In the genomic region with DNA sequence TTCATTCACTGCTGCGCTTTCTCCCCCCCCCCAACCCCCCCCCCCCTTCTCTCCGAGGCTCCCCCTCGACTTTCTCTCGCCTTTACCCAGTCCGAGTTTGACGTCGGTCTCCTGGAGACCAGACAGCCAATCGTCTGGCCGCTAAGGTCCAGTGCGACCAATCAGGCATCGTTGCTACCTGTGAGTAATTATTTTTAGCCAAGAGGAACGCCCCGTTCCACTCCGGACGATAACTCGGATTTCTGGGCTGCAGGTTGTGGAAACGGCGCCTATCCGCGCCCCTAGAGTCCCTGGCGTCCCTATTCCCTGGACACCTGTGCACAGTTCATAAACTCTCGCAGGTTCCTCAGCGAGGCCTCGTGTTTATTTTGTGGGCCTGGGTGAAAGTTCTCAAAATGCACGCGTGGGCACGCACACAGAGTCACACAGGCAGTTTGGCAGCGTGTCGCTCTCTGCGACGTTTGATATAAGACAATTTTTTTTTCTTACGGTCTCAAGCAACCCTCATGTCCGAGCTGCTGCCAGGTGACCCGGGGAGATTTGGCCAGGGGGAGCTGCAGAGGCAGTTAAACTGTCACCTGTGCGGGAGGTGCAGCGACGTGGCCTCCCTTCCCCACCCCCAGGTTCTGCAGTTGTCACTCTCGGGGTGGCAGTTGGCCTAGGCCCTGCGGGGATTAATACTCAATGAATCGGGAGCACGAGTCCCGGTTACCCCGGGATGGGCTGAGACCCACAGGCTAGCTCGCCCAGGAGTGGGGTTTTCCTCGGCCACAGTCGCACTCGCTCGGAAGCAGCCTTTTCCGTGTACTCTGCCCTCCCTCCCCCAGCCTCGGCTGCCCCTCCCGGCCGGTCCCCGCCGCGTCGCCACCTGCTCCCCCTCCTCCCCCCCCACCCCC, we compare ENCODE assay signal across 8 mouse cellular contexts. TPM values are rescaled to one million over a fixed set of nuclear protein-coding genes. Genes with fewer than 3 reads are reported as not detected.
A peak's percentile ranks its signal among the peaks of the same experiment; 100 is the strongest.
DNase-seq lines count a peak whose midpoint lies in the region; ATAC-seq and TF ChIP-seq lines count a peak whose summit lies in the region.

No protein-coding gene starts in this region.

- no peaks in the 10 kb centered on the region for H3K27me3 ChIP-seq in C2C12 (ENCODE audit: control insufficient read depth, insufficient read depth, insufficient read length)
- H3K27me3 ChIP-seq in erythroblast, embryonic 14.5 days (ENCODE audit: control insufficient read depth): no peaks in the 10 kb centered on the region
- H3K27me3 ChIP-seq in heart, embryonic 13.5 days (replicated peaks): no peaks in the 10 kb centered on the region
- peaks cover 8% of the 10 kb centered on the region; the same call in 1 of the 2 replicates for H3K27me3 ChIP-seq in liver, embryonic 12.5 days (replicated peaks)
- H3K27me3 ChIP-seq in stomach, embryonic 15.5 days (replicated peaks): no peaks in the 10 kb centered on the region

- TF ChIP-seq POLR2A in brain, embryonic 14.5 days (IDR thresholded peaks at IDR 0.05; ENCODE audit: borderline replicate concordance, extremely low read depth, insufficient read depth, insufficient read length, poor library complexity, severe bottlenecking): peak; percentile 54; the same call in 1 of the 2 replicates

- peaks cover 33% of the 10 kb centered on the region for H3K4me1 ChIP-seq in erythroblast, embryonic 14.5 days (ENCODE audit: control insufficient read depth)
- H3K4me1 ChIP-seq in heart, embryonic 13.5 days: peaks cover 35% of the 10 kb centered on the region
- peaks cover 32% of the 10 kb centered on the region for H3K4me1 ChIP-seq in liver, embryonic 12.5 days
- H3K4me1 ChIP-seq in stomach, embryonic 15.5 days: no peaks in the 10 kb centered on the region

- peaks cover 20% of the 10 kb centered on the region for H3K79me3 ChIP-seq in C2C12 (ENCODE audit: low read depth)

- no peak for TF ChIP-seq CTCF in C2C12 (IDR thresholded peaks at IDR 0.05; ENCODE audit: control insufficient read depth, insufficient read depth, insufficient read length)
- TF ChIP-seq CTCF in brain, embryonic 14.5 days (IDR thresholded peaks at IDR 0.05; ENCODE audit: borderline replicate concordance, extremely low read depth, insufficient read depth, insufficient read length): no peak

- no peaks in the 10 kb centered on the region for H3K9me3 ChIP-seq in erythroblast, embryonic 14.5 days (ENCODE audit: control insufficient read depth, low read length)
- H3K9me3 ChIP-seq in heart, embryonic 13.5 days: no peaks in the 10 kb centered on the region
- H3K9me3 ChIP-seq in liver, embryonic 12.5 days (replicated peaks): no peaks in the 10 kb centered on the region
- H3K9me3 ChIP-seq in stomach, embryonic 15.5 days: no peaks in the 10 kb centered on the region

- H3K36me3 ChIP-seq in C2C12 (ENCODE audit: control insufficient read depth, insufficient read depth): peaks cover 19% of the 10 kb centered on the region
- H3K36me3 ChIP-seq in erythroblast, embryonic 14.5 days (ENCODE audit: control insufficient read depth): peaks cover 15% of the 10 kb centered on the region
- peaks cover 14% of the 10 kb centered on the region for H3K36me3 ChIP-seq in heart, embryonic 13.5 days
- H3K36me3 ChIP-seq in liver, embryonic 12.5 days: peaks cover 13% of the 10 kb centered on the region
- peaks cover 5% of the 10 kb centered on the region; the same call in 1 of the 2 replicates for H3K36me3 ChIP-seq in stomach, embryonic 15.5 days

- peak overlapping the region; percentile 99 for H3K4me2 ChIP-seq in heart, embryonic 13.5 days
- H3K4me2 ChIP-seq in liver, embryonic 12.5 days: peak overlapping the region; percentile 98
- H3K4me2 ChIP-seq in stomach, embryonic 15.5 days: peak overlapping the region; percentile 99

- DNase-seq in brain, embryonic 14.5 days (ENCODE audit: low read depth): peak; percentile 99
- DNase-seq in kidney, postnatal 10 days: peak; percentile 94
- peak; percentile 88 to 90 for DNase-seq in natural killer cell, adult 2 months (ENCODE audit: low spot score in 2 of 2)

- peak; percentile 68 for ATAC-seq in heart, embryonic 13.5 days (ENCODE audit: extremely low read depth, insufficient number of reproducible peaks, low FRiP score, low TSS enrichment)
- peak; percentile 77 for ATAC-seq in liver, embryonic 12.5 days
- ATAC-seq in stomach, embryonic 15.5 days (ENCODE audit: insufficient read depth, low FRiP score, low read depth): peak; percentile 78

- WGBS in heart, embryonic 13.5 days: under 1% methylated on average over 52 of the region's 56 CpGs
- WGBS in liver, embryonic 12.5 days (ENCODE audit: insufficient replicate concordance): under 1% methylated on average over 39 of the region's 56 CpGs
- under 1% methylated on average over 52 of the region's 56 CpGs for WGBS in stomach, embryonic 15.5 days

- peak overlapping the region; percentile 81 for H3ac ChIP-seq in C2C12 (ENCODE audit: control insufficient read depth, insufficient read length, low read depth)

- H3K9ac ChIP-seq in heart, embryonic 13.5 days: peak overlapping the region; percentile 84
- peak overlapping the region; percentile 82 for H3K9ac ChIP-seq in liver, embryonic 12.5 days
- peak overlapping the region; percentile 51; the same call in 1 of the 2 replicates for H3K9ac ChIP-seq in stomach, embryonic 15.5 days

- H3K4me3 ChIP-seq in C2C12 (ENCODE audit: insufficient read depth, poor library complexity, severe bottlenecking): peak overlapping the region; percentile 46
- H3K4me3 ChIP-seq in erythroblast, embryonic 14.5 days (replicated peaks): peak overlapping the region; percentile 88
- H3K4me3 ChIP-seq in heart, embryonic 13.5 days: peak overlapping the region; percentile 98
- H3K4me3 ChIP-seq in liver, embryonic 12.5 days: peak overlapping the region; percentile 97
- peak overlapping the region; percentile 52 for H3K4me3 ChIP-seq in stomach, embryonic 15.5 days (replicated peaks)

- peaks cover 37% of the 10 kb centered on the region for H3K79me2 ChIP-seq in C2C12 (ENCODE audit: control insufficient read depth, insufficient read depth)

- H3K27ac ChIP-seq in heart, embryonic 13.5 days (replicated peaks): peak overlapping the region; percentile 100
- peak overlapping the region; percentile 95 for H3K27ac ChIP-seq in liver, embryonic 12.5 days
- H3K27ac ChIP-seq in stomach, embryonic 15.5 days: peak overlapping the region; percentile 99

TF ChIP-seq in C2C12, 6 proteins besides CTCF, POLR2A, EP300 and RAD21:
- TF ChIP-seq USF1 (IDR thresholded peaks at IDR 0.05; ENCODE audit: low read depth) (no peak), FOSL1 (IDR thresholded peaks at IDR 0.05; ENCODE audit: insufficient read depth, low read length, poor library complexity, severe bottlenecking) (no peak), MYOD1 (IDR thresholded peaks at IDR 0.05; ENCODE audit: control insufficient read depth, insufficient read length, low read depth) (no peak), CEBPB (IDR thresholded peaks at IDR 0.05; ENCODE audit: low read depth) (no peak), MAX (IDR thresholded peaks at IDR 0.05) (no peak), MYOG (IDR thresholded peaks at IDR 0.05; ENCODE audit: control insufficient read depth, extremely low read depth, insufficient read length) (no peak)

RNA-seq across cellular contexts. Expression of gene Tob1, which starts 0.8 kb away (rescaled TPM):
- 10.7 TPM for polyA plus RNA-seq in C2C12 (2012; fragmentation: generic; extraction: Trizol)
- polyA plus RNA-seq in brain, embryonic 14.5 days (2012; rRNA removed): 29.6 and 29.9 TPM in 2 replicates
- polyA plus RNA-seq in erythroblast, embryonic 14.5 days (2012): 1.2 and 1.3 TPM in 2 replicates
- polyA plus RNA-seq in heart, embryonic 13.5 days (2015; fragmentation: Nextera tagmentation; extraction: Ambion mirVana): 26.1 and 29.9 TPM in 2 replicates
- 13.6 and 13.8 TPM in 2 replicates for polyA plus RNA-seq in liver, embryonic 12.5 days (2016; fragmentation: Nextera tagmentation; extraction: Ambion mirVana)
- polyA plus RNA-seq in stomach, embryonic 15.5 days (2015; fragmentation: Nextera tagmentation; extraction: Ambion mirVana): 54.8 and 65.2 TPM in 2 replicates

RNA-seq across cellular contexts. Expression of gene Wfikkn2, which starts 35.4 kb away (rescaled TPM):
- 0.04 TPM for polyA plus RNA-seq in C2C12 (2012; fragmentation: generic; extraction: Trizol)
- polyA plus RNA-seq in brain, embryonic 14.5 days (2012; rRNA removed): 6.8 and 9.4 TPM in 2 replicates
- 0.01 TPM in 1 of 2 replicates, not detected in the other for polyA plus RNA-seq in erythroblast, embryonic 14.5 days (2012)
- polyA plus RNA-seq in heart, embryonic 13.5 days (2015; fragmentation: Nextera tagmentation; extraction: Ambion mirVana): 2.0 and 2.2 TPM in 2 replicates
- polyA plus RNA-seq in liver, embryonic 12.5 days (2016; fragmentation: Nextera tagmentation; extraction: Ambion mirVana): 0.31 and 0.44 TPM in 2 replicates
- 2.7 and 2.9 TPM in 2 replicates for polyA plus RNA-seq in stomach, embryonic 15.5 days (2015; fragmentation: Nextera tagmentation; extraction: Ambion mirVana)

Comparison
In these comparisons a context has a peak if more than half of its experiments do, and no peak if none do; other contexts are left out.
1. Peak in every context shown above with its lines: DNase-seq, ATAC-seq, H3K4me3 ChIP-seq and H3K27ac ChIP-seq.
2. H3K4me3 ChIP-seq: peak in every context shown above with its lines; median percentile 98 in heart, embryonic 13.5 days; 97 in liver, embryonic 12.5 days; 88 in erythroblast, embryonic 14.5 days; 52 in stomach, embryonic 15.5 days; 46 in C2C12.